Mouse (Mus musculus) CD4-positive helper T cell, adult 2 months (primary cell): Measurements from ENCODE around the gene Gp1ba.

Experiments
- DNase-seq: peaks from one replicate; pipeline ENCODE4 v3.0.0-alpha.2; 2012; ENCODE audit warnings: low read depth, missing footprints, low spot score

Gene Gp1ba

DNA sequence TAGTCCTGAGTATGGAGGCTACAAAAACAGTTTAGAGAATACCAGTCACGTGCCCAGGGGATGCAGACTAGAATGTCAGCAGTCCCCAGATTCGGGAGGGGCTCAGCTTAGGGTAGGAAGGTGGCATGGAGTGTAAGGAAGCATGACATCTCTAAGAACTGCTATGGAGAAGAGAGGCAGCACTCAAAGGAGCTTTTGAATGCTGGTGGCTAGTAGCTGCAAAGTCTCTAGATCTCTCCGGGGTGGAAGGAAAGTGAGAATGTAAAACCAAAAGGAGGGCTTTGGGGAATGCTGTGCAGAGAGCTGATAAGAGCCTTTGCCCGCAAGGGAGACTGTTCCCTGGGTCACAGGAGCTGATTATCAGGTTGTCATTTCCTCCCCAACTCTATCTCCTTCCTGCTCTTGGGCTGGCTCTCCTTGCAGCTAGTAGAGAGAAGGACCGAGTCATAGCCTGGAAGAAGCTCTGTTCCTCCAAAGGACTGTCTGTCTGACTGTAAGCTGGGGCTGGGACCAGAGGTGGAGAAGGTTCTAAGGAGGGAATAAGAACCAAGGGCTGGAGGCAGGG lies at the start of gene Gp1ba:
Gene Gp1ba (plus strand): TSS at position 409 of the 565 bp plus-strand sequence.
- DNase-seq = no peak

DNA sequence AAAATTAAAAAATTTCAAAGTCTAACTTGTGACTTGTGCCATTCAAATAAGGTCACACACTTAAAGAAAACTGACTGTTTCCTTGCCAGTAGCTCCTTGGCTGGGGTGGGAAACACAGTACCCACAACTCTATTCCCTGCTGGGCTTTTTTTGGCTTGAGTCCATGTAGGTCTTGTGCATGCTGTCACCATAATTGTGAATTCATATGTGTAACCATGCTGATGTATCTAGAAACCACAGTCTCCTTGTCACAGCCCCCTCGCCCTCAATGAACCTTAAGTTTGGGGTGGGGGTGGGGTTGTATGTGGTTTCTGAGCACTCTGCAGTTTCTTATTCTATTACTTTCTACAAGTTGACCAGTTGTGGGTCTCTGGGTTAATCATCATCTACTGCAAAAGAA lies 47.2 kb upstream of the Gp1ba start:
- DNase-seq = peak; percentile 47

DNA sequence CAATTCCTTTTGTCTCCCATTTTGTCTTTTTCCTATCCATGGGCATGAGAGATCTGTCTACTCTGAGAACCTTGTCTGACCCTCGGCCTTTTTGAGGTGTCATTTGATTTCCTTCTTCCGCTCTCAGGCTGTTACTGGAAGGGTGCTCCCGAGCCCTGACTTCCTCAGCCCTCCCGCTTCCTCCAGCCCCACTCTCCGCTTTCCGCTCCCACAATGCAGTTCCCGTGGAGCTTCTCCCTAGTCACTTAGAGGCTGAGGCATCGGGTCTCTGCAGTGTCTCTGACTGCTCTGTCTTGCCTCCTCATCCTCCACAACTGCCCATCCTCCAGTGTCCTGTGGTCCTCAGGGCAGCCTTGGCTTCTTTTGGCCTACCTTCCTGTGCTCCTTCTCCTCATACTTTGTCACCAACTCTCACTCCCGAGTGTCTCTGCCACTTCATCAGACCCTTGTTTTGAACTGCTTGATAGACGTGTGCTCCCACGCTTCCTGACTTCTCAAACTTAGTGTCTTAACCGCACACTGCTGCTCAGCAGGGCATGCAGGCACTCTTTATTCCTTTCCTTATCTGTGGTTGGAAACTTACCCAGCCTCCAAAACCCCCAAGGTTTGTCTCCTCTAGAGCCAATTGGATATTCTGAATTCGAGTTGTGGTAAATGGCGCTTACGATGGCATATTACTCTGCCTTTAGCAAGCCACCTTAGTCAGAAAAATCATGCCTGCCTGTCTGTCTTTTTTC lies 44.5 kb upstream of the Gp1ba start:
- DNase-seq = peak; percentile 84

DNA sequence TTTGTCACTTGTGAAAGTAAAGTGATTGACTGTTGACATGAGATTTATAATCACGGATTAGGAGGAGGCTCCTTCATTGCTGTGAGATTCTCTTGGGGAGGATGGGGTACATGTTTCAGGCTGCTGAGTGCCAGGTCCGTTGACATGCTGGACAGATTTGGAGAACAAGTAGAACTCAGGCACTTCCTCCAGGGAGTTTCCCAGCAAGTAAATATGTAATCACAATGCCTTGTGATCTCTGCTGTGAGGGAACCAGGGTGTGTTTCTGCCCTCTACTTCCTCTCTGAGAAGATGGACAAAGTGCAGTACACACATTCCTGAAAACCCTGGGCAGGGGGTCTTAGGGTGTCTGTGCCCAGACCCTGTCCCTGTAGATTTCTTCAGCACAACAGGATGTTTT lies 43.3 kb upstream of the Gp1ba start:
- peak; percentile 57 for DNase-seq

DNA sequence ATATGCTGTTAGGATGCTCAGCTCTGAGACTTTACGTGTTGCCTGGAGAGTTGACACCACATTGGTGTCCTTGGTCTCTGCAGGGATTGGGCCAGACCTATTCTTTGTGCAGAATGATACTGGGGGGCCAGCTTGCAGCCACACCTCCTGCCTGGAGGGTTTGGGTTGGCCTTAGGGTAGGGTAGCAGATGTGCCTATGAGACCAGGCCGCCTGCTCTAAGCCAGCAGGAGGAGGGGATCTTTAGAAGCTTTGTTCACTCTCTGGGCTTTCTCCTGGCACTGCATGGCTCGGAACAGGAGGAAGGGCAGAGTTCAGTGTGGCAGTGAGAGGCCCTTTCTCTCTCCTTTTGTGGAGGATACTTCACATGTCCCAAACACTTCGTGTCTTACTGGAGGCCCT lies 42.8 kb upstream of the Gp1ba start:
- no peak for DNase-seq

DNA sequence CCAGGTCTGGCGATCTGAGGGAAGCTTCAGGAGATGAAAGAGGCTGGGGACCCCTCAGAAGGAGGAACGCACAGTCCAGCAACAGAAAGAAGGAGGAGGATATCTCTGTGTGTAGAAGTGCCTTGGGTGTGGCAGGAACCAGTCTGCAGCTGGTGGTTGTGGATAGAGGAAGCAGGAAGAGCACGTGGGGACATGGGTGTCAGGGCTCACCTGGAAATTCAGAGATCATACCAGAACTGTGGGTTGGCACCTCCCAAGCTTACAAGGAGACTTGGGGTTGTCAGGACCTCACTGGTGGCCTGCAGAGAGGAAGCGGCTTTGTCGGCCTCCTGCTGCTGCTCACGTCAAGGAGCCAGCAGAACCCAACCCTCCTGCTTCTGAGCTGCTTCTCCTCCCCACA lies 41.6 kb upstream of the Gp1ba start:
- peak; percentile 77 for DNase-seq

DNA sequence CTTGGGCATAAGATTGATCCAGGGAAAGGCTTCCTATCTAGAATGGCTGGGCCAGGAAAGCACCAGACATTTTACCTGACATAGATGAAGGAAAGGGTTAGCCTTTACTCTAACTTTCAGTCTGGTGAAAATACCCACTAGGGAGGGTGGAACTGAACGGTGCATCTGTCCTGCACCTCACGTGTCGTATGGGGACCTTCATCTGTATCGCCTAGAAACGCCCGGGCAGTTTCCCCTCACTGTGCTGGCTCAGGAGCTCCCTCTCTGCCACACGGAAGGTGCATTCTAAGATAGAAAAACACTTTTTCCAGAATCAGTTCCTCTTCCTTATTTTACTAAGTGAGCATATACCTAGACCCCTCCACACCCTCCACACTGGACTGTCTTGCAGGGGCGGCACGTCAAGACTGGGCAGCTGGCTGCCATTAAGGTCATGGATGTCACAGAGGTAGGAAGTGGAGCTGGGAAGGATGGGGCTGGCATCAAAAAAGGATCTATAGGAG lies 40.4 kb upstream of the Gp1ba start:
- DNase-seq = no peak

DNA sequence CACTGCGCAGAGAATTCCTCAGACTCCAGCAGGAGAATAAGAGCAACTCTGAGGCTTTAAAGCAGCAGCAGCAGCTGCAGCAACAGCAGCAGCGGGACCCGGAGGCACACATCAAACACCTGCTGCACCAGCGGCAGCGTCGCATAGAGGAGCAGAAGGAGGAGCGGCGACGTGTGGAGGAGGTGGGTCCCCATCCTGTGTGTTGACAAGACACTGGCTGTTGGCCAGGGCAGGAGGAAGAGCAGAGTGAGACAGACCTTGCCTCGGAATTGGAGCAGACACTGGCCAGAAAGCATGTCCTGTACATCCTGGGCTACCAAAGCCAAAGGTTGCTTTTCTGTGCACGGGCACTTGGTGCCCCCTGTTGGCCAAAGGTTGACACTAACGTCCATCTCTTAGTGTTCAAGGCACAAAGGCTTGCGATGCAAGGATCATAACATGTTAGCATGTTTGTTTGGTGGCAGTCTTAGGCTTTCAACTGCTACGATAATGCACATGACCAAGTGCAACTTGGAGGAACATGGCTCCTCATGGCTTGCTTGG lies 33.8 kb upstream of the Gp1ba start:
- DNase-seq = peak; percentile 81

DNA sequence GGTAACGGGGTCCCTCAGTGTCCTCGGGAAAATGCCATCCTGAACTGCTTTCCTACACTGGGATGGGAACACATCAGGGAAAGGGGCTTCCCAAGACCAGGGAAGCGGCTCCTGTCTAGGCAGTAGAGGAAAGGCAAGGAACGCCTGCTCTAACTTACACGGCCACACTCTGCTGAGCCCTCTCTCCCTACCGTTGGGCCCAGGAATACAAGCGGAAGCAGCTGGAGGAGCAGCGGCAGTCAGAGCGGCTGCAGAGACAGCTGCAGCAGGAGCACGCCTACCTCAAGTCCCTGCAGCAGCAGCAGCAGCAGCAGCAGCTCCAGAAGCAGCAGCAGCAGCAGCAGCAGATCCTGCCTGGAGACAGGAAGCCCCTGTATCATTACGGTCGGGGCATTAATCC lies 32.2 kb upstream of the Gp1ba start:
- DNase-seq = no peak

DNA sequence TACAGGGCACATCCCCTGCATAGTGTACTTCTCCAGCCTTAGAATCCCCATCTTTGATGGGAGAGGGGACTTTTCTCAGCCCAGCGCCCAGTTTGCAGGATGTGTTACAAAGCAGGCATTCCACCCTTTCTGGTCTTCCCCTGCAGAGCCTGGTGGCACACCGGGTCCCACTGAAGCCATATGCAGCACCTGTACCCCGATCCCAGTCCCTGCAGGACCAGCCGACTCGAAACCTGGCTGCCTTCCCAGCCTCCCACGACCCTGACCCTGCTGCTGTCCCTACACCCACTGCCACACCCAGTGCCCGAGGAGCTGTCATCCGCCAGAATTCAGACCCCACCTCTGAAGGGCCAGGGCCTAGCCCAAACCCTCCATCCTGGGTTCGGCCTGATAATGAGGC lies 31.3 kb upstream of the Gp1ba start:
- DNase-seq = no peak

DNA sequence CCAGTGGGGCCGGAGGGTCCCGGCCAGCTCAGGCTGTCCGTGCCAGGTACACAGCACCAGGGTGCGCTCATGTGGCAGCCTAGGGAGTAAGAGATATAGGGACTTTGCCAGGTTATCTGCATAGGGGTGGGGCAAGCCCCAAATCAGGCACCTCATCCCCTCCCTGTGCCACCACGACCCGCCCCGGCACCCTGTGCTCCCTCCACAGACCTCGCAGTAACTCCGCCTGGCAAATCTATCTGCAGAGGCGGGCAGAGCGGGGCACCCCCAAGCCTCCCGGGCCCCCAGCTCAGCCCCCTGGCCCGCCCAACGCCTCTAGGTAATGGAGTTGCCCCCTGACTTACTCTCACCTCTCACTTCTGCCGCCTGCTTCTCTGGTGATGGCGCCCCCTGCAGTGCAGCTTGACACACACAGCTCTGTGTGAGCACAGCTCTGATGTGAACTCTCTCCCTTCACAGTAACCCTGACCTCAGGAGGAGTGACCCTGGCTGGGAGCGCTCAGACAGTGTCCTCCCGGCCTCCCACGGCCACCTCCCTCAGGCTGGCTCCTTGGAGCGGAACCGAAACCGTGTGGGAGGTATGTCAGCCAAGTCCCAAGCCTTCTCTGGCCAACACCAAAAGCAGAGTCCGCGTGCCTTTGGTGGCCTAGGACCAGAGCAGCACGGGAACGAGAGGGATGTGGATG lies 30.4 kb upstream of the Gp1ba start:
- DNase-seq = peak; percentile 33

DNA sequence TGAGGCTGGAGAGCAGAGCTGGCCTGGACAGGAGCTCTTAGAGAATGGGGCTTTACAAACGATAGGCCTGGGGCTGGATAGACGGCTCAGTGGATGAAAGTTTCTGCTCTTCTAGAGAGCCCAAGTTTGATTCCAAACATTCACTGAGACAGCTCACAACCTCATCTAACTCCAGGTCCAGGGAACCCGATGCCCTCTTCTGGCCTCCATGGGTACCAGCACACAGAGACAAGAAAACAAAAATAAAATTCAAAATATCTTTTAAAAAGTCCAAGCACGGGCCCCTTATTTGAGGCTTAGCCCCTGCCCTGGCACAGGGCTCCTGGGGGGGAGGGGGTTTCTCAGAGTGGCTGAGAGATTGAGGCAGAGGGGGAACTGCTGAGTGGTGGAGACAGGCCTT lies 28.2 kb upstream of the Gp1ba start:
- DNase-seq = no peak

DNA sequence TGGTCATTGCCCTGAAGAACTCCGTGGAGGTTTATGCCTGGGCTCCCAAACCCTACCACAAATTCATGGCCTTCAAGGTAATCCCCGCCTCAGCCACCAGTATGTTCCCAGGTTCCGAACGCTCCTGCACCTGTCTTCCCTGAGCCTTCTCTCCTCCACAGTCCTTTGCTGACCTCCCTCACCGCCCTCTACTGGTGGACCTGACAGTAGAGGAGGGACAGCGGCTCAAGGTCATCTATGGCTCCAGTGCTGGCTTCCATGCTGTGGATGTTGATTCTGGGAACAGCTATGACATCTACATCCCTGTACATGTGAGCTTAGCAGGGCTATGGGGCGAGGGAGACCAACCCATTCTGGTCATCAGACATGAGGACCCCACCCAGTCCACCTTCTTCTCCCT lies 26.4 kb upstream of the Gp1ba start:
- no peak for DNase-seq

DNA sequence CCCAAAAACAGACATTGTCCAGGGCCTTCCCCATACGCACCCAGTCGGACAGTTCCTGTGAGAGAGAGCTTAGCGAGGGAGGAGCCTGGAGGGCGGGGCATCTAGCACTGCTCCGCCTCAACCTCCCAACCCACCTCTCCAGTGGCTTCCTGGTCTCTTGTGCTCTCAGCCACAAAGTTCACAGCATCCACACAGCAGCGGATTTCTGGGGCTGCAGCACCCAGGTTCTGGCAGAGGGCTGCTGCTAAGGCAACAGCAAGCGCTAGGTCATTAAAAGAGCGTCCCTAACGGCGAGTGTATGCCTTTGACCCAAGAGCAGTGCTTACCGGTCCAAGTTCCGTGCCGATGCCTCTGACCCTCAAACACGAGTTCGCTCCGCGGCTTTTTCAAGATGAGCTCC lies 23.8 kb upstream of the Gp1ba start:
- peak; percentile 90 for DNase-seq

DNA sequence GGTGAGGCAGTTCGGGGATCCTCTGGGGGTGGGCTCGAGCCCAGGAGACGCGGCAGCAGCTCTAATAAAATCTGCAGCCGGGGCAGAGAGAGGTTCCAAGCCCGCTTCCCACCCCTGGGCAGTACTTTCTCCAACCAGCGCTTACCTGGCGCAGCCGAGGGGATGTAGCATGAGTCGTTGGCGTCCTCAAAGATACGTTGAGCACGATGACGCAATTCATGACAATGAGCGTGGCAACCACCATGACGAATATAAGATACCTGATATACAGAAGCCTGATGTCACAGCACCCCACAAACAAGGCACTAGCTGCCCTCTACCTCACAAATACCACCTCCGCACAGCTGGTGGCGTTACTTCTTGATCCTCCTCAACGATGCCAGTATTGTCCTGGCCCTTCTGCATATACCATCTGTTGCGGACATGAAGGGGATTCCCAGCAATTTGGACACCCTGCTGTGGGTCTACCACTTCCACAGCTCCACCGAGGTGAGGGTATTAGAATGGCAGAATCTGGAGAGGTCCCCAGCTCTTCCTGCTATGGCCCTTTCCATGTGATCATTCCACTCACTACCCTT lies 23.3 kb upstream of the Gp1ba start, which contains the start of gene 4930544D05Rik:
Gene 4930544D05Rik (plus strand): TSS at position 333 of the 578 bp plus-strand sequence.
- DNase-seq = peak; percentile 87

DNA sequence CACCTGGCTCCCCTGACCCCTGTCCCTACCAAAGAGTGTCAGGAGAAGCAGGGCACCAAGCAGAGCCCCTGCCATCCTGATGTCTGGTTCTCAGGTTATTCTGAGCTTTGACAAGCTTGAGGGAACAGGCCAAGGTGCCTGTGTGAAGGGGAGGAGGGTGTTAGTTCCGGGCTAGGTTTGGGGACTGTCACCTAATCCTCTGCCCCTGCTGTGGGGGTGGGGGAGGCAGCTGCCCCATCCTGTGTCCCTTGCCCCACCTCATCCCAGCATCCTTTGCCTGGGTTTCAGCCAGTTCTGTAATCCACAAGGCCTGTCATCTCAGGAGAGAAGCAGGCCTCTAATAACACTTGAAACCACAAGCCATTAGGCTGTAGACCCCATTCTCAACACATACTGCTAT lies 19.8 kb upstream of the Gp1ba start, which contains the start of gene Chrne:
Gene Chrne (minus strand): TSS at position 116 of the 400 bp plus-strand sequence.
- no peak for DNase-seq

DNA sequence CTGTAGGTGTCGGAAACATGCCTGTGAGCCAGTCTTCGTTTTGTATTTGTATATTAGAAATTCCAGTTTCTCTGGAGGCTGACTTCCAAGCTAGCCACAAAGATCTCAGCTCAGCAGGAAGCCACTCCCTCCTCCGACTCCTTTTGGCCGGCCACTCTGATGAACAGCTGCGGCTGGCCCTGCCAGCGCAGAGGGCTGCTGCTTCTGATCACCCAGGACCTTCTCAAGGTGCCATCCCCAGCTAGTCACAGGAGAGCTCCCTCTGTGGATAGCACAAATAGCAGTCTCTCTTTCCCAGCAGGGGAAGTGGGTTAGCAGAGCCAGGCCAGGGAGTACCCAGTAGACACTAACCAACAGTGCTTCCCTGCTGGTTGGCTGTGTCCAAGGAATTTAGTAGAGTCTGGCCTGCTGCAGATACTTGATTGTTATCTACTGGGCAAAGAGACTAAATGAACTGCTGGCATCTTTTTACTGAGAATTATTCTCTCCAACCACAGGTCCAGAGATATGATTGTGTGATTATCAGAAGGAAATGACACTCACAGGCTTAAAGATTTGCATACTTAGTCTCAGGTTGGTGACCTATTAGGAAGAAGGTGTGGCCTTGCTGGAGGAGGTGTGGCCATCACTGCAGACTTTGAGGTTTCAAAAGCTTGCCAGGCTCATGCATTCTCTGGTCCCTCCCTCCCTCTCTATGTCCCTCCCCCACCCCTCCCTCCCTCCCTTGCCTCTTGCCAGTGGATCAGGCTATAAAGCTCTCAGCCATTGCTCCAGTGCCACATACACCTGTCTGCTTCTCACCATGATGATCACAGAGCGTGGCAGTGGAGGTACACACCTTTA lies 16.7 kb upstream of the Gp1ba start:
- peak; percentile 78 for DNase-seq

DNA sequence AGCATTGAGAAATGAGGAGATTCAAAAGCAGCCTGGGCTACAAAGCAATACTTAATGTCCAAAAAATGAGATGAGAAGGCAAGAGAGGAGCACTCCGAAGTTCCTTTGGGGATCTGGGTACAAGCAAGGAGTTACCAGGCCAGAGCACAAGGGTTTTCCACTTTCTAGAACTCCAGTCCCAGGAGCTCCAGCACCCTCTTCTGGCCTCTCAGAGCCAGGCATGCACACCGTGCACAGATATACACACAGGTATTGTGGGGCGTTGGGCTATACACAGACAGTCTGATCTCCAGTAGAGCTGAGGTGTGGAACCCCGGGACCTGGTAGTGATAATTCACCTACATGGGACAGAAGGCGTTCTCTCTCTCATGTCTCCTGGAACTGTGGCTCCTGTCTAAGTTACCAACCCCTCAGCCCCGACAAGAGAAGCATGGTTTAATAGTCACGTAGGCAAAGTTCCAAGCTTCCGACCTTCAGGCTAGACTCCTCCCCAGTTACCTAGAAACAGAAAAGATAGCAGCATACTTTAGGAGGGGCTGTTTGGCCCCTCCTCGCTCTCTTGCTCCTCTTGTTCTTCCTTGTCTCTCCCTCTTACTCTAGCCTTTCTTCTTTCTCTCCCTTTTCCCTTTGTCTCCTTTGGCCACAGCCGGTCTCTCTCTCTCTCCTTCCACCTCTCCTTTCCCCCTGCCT lies 15.7 kb upstream of the Gp1ba start:
- DNase-seq = no peak

DNA sequence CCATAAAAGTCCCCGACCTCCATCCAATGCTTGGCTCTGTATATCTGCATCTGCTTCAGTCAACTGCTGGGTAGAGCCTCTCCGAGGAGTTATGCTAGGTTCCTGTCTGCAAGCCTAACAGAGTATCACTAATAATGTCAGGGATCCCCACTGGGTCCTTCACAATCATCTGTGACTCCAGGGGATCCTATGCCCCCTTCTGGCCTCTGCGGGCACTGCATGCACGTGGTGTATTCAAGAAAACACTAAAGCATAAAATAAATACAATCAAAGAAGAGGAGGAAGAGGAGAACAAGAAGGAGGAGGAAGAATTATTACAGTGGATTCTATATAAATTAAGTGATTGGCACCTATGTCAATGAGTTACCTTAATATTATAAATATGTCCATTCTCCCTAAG lies 13.4 kb upstream of the Gp1ba start:
- DNase-seq = peak; percentile 66

DNA sequence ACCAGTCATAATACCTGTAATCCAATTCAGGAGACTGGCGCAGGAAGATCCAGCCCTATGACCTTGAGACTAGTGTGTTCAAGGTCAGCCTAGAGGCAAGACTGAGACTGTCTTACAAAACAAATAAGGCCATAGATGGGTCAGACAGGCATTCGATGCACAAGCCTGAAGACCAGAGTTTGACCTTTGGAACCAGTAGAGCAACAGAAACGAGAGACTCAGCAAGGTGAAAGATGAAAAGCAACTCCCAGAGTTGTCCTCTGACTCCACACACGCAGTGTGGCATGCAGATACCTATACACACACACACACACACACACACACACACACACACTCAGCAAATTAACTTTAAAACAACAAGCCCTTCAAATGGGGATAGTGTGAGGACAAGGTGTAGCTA lies 12.0 kb upstream of the Gp1ba start:
- no peak for DNase-seq
